Mouse (Mus musculus) left cerebral cortex, postnatal 4 days (tissue): ENCODE data around the gene Cd209f. TPM values are rescaled to one million over a fixed set of nuclear protein-coding genes. Genes with fewer than 3 reads are reported as not detected.
"Not testable (repeated sequence)": the region's sequence is repeated elsewhere in the genome, so short reads cannot be mapped to it uniquely, and the experiment has no call there.

Experiments
- DNase-seq: peaks from one replicate; pipeline ENCODE4 v3.0.0-alpha.2; 2022
- intact Hi-C: fragments of 180-260 bp; cut with DNase I; formaldehyde crosslinking; loops from one replicate; pipeline ENCODE4 v1.15.1; 2025
- total RNA-seq, 2 experiments: library from RNA; stranded (reverse); gene quantifications; 2 replicates each; pipeline ENCODE4 v1.2.3; 2021

Gene Cd209f
- total RNA-seq: under 1 TPM; 0.50 to 0.56 TPM

DNA sequence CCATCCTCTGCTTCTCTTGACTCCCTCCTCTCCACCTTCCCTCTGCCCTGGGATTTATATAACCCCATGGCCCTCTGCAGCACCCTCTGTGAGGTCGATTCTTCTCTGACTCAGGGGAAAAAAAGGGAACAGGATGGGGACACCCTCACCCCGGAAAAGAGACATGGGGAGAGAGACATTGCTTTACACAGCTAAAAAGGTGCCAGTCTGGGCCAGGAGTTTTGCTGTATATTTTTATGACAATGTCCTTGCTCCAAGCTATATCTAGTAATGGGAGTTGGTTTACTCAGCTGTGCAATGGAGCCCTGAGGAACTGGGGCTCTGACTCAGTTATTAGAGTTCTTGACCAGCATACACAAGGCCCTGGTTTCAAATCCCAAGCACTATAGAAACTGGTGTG is at the start of gene Cd209f:
Cd209f (minus strand) TSS at position 101 of the 400 bp plus-strand sequence.
- intact Hi-C loops, DNase-seq: not testable (repeated sequence)

DNA sequence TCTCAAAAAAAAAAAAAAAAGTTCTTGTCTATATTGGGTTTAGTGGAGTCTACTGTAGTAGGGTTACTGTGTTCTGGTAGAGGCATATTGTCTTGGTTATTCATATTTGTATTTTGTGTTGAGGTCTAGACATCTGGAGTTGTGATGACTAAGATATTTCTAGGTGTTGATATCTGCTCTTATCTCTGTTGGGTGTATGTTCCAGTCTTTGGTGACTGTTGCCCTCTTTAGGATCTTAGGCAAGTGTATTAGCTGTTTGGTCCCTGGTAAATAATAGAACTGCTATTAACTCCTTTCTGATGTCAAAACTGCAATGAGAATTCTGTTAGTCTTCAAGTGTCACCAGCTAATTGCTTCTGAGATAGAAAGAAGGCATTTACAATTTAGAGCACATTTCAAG is 49.2 kb upstream of the Cd209f start:
- intact Hi-C loops: no loop called here
- no peak for DNase-seq

DNA sequence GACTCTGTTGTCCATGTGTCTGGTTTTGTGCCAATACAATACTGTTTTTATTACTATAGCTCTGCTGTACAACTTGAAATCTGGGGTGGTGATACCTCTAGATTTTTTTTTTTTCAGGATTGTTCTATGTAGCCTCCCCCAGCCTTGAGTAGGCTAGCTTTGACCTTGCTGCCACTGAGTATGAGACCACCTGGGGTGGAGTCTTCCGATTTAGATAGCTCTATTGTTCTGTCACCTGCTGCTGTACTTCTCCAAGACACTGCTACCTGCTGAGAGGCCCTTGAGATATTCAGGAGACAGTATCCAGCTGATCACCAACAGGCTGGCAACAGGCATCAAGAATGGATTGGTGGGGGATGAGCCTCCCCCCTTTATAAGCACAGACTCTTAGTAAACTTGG is 41.6 kb upstream of the Cd209f start:
- intact Hi-C loops: no loop called here
- DNase-seq: no peak

DNA sequence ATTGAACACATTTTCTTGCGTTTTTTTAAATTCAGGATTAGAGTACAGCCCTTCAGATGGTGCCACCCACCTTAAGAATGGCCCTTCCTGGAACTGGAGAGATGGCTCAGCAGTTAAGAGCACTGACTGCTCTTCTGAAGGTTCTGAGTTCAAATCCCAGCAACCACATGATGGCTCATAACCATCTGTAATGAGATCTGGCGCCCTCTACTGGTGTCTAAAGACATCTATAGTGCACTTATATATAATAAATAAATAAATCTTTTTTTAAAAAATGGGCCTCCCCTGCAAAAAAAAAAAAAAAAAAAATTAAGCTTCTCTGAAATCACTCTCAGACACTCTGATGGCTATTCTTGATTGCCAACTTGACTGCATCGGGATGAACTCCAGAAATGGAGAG is 36.1 kb upstream of the Cd209f start:
- DNase-seq: no peak
- intact Hi-C loops: loop anchor here (5.0 kb wide), 1 partner anchor 446 kb away; no protein-coding TSS in a partner anchor

DNA sequence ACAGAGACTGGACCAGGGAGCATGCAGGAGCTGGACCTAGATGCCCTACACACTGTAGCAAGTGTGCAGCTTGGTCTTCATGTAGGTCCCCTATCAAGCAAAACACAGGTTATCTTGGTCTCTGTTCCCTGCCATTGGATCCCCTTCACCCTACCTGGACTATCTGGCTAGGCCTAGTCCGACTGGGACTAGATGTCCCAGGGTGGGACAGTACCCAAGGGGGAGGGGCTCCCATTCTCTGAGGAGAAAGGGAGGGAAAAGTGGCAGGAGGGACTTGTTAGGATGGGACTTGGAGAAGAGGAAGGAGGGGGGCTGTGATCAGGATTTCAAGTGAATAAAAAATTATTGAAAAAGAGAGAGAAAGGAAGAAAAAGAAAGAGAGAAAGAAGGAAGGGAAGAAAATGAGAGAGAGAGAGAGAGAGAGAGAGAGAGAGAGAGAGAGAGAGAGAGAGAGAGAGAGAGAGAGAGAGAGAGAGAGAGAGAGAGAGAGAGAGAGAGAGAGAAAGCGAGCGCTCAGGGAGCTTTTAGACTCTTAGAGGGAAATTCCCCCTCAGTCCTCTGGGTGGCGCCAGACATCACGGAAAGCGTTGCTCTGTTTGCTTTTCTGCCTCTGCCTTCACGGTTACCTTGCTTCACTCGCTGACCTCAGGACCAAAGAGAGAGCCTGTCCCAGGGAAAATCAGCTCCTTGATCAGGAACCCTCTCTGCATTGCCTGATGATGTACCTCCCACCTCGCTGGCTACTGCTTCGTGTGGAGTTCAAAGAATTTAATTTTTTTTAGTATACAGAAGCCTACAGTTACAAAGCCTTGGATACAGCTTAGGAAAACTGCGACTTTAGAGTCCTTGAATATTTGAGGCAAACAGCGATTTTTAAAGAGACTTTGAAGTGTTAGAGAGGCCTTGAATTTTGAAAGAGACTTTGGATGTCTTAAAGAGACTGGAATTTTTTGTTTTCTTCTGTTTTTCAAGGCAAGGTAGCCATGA is 34.3 kb upstream of the Cd209f start:
- intact Hi-C loops: loop anchor here (5.0 kb wide), 1 partner anchor 447 kb away; no protein-coding TSS in a partner anchor
- DNase-seq: peak; percentile 76

DNA sequence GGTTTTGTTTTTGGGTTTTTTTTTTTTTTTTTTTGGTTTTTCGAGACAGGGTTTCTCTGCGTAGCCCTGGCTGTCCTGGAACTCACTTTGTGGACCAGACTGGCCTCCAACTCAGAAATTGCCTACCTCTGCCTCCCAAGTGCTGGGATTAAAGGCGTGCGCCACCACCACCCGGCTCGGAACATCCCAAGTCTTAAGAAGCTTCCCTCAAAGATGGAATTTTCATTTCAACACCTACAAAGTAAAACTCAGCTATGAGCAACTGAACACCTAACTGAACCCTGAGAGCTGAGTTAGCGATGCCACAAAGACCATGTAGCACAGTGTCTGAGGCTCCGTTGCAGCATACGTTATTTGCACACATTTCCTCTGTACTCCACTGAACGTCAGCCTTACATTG is 28.2 kb upstream of the Cd209f start, which contains the start of gene Cd209g:
Cd209g (plus strand) TSS at position 301 of the 400 bp plus-strand sequence.
- intact Hi-C loops: no loop called here
- DNase-seq: no peak

DNA sequence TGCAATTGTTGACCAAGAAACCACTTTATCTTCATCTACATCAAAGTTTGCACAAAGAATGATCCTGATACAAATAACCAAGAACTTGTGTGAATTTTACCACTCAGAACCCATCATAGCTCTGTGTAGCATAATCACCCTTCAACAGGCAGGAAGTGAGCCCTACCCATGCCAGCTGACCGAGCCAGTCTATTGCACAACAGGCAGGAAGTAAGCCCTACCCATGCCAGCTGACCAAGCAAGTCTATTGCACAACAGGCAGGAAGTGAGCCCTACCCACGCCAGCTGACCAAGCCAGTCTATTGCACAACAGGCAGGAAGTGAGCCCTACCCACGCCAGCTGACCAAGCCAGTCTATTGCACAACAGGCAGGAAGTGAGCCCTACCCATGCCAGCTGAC is 17.1 kb downstream of the Cd209f start:
- DNase-seq, intact Hi-C loops: not testable (repeated sequence)

DNA sequence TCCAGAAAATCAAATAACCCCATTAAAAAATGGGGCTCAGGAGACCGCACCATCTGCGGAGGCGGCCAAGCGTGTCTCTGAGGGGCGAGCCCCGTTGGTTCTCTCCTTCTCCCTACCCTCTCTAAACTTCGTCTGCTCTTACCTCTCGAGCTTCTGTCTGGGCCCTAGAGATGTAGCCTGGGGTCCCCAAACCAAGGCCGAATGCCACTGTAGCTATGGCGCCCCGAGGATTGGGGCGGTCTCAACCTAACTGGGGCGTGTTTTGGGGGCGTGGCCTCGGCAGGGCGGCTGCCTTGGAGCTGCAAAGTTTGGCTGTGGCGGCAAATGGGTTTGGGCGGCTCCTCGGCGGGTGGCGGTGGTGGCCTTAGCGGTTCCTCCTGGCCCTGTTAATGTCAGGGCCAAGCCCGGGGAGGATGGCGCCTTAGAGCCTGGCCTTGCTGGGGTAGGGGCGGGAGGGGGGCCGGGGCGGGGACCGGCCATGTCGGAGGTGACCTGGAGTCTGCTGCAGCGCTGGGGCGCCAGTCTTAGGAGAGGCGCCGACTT is 18.4 kb downstream of the Cd209f start:
- intact Hi-C loops, DNase-seq: not testable (repeated sequence)

Other genes starting within 250 kb of the Cd209f start
- gene Cd209d, start 227.3 kb downstream of the Cd209f start, total RNA-seq: not detected
- gene Cd209b, start 179.0 kb downstream of the Cd209f start, total RNA-seq: under 1 TPM; 0.26 to 0.34 TPM
- under 1 TPM in 1 of 2 experiments, not detected in 1; 0.40 TPM for gene Cd209c, start 151.1 kb downstream of the Cd209f start, total RNA-seq
- gene Cd209g, start 28.3 kb upstream of the Cd209f start, total RNA-seq: not detected
- gene Evi5l, start 60.7 kb upstream of the Cd209f start, total RNA-seq: 100 to 1,000 TPM; 172 to 174 TPM
- 100 to 1,000 TPM; 108 to 109 TPM for gene Prr36, start 111.6 kb upstream of the Cd209f start, total RNA-seq
- not detected for gene Lrrc8e, start 121.0 kb upstream of the Cd209f start, total RNA-seq
- 10 to 100 TPM; 62.9 to 65.4 TPM for gene Map2k7, start 132.9 kb upstream of the Cd209f start, total RNA-seq
- under 1 TPM in 1 of 2 experiments, not detected in 1; 0.74 TPM for gene Gm49320, start 133.0 kb upstream of the Cd209f start, total RNA-seq
- 10 to 100 TPM in 1 of 2 experiments, 1 to 10 TPM in 1; 8.7 to 12.9 TPM for gene Tgfbr3l, start 142.4 kb upstream of the Cd209f start, total RNA-seq
- 10 to 100 TPM; 32.6 to 34.4 TPM for gene Snapc2, start 147.2 kb upstream of the Cd209f start, total RNA-seq
- gene Ctxn1, start 153.4 kb upstream of the Cd209f start, total RNA-seq: 100 to 1,000 TPM; 421 to 425 TPM
- gene Timm44, start 170.1 kb upstream of the Cd209f start, total RNA-seq: 10 to 100 TPM; 60.4 to 67.1 TPM
- 10 to 100 TPM; 22.2 to 27.5 TPM for gene Ccl25, start 219.4 kb upstream of the Cd209f start, total RNA-seq
- 100 to 1,000 TPM in 1 of 2 experiments, 10 to 100 TPM in 1; 87.8 to 103 TPM for gene Elavl1, start 219.6 kb upstream of the Cd209f start, total RNA-seq